Mouse (Mus musculus): ENCODE data around the gene Echdc3. TPM values are rescaled to one million over a fixed set of nuclear protein-coding genes. Genes with fewer than 3 reads are reported as not detected.

Gene Echdc3
- polyA plus RNA-seq, 1 experiment from 2014 or later = 7.0 TPM

DNA sequence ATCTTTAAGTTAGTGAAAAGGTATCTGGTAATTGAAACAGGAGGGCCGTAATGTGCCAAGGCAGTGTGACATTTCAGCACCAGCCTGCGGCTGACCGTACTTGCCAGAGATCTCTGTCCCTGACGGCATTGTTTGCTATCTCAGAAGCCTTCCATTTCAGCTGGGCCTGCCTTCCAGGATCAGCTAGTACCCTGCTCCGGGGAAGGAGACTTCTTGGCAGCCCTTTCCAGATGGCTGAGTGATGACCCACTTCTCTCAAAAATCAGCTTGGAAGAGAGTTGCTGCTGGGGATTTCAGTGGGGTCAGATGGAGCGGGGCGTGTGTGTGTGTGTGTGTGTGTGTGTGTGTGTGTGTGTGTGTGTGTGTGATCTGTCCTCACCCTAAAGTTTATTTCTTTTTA is 65.9 kb downstream of the Echdc3 start:
- Histone ChIP-seq H3K9ac (ENCODE audit: low read depth, low read length) (no peak overlapping the region), H3K36me3 (ENCODE audit: control insufficient read depth, insufficient read depth, low read length) (no peaks in the 10 kb centered on the region), H3K4me1 (ENCODE audit: control insufficient read depth, insufficient read depth, low read length) (0 out of 2 replicates have a peak, but pooled peaks cover 2% of the 10 kb centered on the region), H3K27ac (ENCODE audit: low read depth, low read length) (no peak overlapping the region), H3K4me2 (replicated peaks; ENCODE audit: low read depth, low read length) (no peak overlapping the region), H3K9me3 (ENCODE audit: control insufficient read depth, low read length) (no peaks in the 10 kb centered on the region; the same call in 1 of the 2 replicates), H3K4me3 (ENCODE audit: low read length) (no peak overlapping the region), H3K27me3 (ENCODE audit: control insufficient read depth, insufficient read depth, low read length) (no peaks in the 10 kb centered on the region)
- WGBS = 69% methylated on average over 7 of the region's 7 CpGs
- no peak for ATAC-seq (ENCODE audit: low FRiP score, low TSS enrichment)

DNA sequence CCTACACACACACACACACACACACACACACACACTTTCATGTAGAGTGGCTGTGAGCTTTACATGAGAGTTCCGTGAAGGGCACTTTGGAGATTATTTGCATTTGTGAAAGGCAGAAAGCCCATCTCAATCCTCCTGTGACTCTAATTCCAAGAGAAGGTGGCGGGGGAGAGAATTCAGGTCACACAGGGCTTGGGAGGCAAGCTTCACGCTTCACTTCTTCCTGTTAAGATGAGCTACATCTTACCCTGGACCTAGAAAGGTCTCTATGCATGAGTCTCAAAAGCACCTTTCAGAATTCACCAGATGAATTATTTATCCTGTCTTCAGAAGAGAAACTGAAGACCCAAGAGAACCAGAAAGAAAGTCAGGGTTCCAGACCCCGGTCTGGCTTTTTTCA is 66.6 kb downstream of the Echdc3 start:
- Histone ChIP-seq H3K4me1 (ENCODE audit: control insufficient read depth, insufficient read depth, low read length) (0 out of 2 replicates have a peak, but pooled peaks cover 2% of the 10 kb centered on the region), H3K27ac (ENCODE audit: low read depth, low read length) (no peak overlapping the region), H3K4me3 (ENCODE audit: low read length) (no peak overlapping the region), H3K27me3 (ENCODE audit: control insufficient read depth, insufficient read depth, low read length) (no peaks in the 10 kb centered on the region), H3K9me3 (ENCODE audit: control insufficient read depth, low read length) (no peaks in the 10 kb centered on the region; the same call in 1 of the 2 replicates), H3K4me2 (replicated peaks; ENCODE audit: low read depth, low read length) (no peak overlapping the region), H3K9ac (ENCODE audit: low read depth, low read length) (no peak overlapping the region), H3K36me3 (ENCODE audit: control insufficient read depth, insufficient read depth, low read length) (no peaks in the 10 kb centered on the region)
- ATAC-seq (ENCODE audit: low FRiP score, low TSS enrichment) = peak; percentile 18; the same call in 1 of the 2 replicates
- 55% methylated on average over 4 of the region's 4 CpGs for WGBS

DNA sequence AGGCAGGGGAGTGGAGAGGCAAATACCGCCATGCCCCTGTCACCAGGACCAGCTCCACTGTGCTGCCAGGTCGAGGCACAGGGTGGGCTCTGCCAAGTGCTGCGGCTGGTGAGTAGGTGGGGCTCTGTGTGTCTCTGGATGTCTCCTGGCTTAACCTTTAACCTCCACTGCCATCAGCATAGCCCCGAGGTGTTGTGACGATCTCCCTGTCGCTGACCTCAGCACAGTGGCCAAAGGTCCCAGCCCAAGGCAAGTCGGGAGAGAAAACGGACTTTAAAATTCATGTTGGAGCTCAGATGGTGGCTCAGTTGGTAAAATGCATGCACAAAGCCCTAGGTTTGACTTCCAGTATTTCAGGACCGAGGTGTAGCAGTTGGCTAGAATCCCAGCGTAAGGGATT is 67.2 kb downstream of the Echdc3 start:
- 0 out of 2 replicates have a peak, but pooled peaks cover 2% of the 10 kb centered on the region for H3K4me1 ChIP-seq (ENCODE audit: control insufficient read depth, insufficient read depth, low read length)
- H3K9me3 ChIP-seq (ENCODE audit: control insufficient read depth, low read length) = no peaks in the 10 kb centered on the region; the same call in 1 of the 2 replicates
- H3K4me3 ChIP-seq (ENCODE audit: low read length) = no peak overlapping the region
- H3K27ac ChIP-seq (ENCODE audit: low read depth, low read length) = no peak overlapping the region
- H3K4me2 ChIP-seq (replicated peaks; ENCODE audit: low read depth, low read length) = no peak overlapping the region
- no peaks in the 10 kb centered on the region for H3K27me3 ChIP-seq (ENCODE audit: control insufficient read depth, insufficient read depth, low read length)
- no peak for ATAC-seq (ENCODE audit: low FRiP score, low TSS enrichment)
- no peak overlapping the region for H3K9ac ChIP-seq (ENCODE audit: low read depth, low read length)
- H3K36me3 ChIP-seq (ENCODE audit: control insufficient read depth, insufficient read depth, low read length) = no peaks in the 10 kb centered on the region
- 61% methylated on average over 10 of the region's 10 CpGs for WGBS

DNA sequence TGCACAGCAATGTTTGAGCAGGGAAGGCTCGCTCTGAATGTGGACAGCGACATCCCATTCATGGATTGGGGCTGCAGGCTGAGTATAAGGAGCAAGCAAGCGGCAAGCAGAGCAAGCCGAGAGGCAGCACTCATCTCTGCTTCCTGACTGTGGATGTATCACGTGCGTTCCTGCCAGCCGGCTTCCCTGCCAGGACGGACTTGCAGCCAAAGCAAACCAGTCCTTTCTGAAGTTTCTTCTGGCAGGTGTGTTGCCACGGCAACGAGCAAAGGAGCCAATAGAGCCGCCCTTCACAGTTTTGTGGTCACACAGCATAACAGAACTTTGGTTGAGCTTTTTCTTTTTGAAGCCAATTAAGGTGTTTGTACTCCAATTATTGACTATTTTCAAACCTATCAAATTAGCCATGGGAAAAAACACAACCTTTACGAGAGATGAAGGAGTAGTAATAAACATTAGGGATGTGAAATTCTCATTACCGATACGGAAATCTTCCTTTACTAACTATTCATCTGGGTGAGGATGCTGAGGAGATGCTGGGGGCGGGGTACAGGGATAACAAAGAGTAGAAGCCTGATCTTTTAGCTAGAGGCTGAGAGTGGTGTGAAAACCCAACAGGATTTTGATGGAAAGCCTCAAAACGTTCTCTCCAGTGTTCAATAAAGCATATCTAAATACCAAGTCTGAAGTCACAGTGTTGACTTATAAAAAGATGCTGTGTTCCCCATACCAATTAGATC is 69.7 kb downstream of the Echdc3 start:
- no peaks in the 10 kb centered on the region for H3K27me3 ChIP-seq (ENCODE audit: control insufficient read depth, insufficient read depth, low read length)
- H3K4me3 ChIP-seq (ENCODE audit: low read length) = no peak overlapping the region
- H3K36me3 ChIP-seq (ENCODE audit: control insufficient read depth, insufficient read depth, low read length) = no peaks in the 10 kb centered on the region
- whole genome bisulfite sequencing = 78% methylated on average over 16 of the region's 16 CpGs
- no peak for ATAC-seq (ENCODE audit: low FRiP score, low TSS enrichment)
- H3K4me2 ChIP-seq (replicated peaks; ENCODE audit: low read depth, low read length) = no peak overlapping the region
- H3K27ac ChIP-seq (ENCODE audit: low read depth, low read length) = no peak overlapping the region
- H3K9me3 ChIP-seq (ENCODE audit: control insufficient read depth, low read length) = no peaks in the 10 kb centered on the region; the same call in 1 of the 2 replicates
- H3K9ac ChIP-seq (ENCODE audit: low read depth, low read length) = no peak overlapping the region
- H3K4me1 ChIP-seq (ENCODE audit: control insufficient read depth, insufficient read depth, low read length) = 0 out of 2 replicates have a peak, but pooled peaks cover 2% of the 10 kb centered on the region

DNA sequence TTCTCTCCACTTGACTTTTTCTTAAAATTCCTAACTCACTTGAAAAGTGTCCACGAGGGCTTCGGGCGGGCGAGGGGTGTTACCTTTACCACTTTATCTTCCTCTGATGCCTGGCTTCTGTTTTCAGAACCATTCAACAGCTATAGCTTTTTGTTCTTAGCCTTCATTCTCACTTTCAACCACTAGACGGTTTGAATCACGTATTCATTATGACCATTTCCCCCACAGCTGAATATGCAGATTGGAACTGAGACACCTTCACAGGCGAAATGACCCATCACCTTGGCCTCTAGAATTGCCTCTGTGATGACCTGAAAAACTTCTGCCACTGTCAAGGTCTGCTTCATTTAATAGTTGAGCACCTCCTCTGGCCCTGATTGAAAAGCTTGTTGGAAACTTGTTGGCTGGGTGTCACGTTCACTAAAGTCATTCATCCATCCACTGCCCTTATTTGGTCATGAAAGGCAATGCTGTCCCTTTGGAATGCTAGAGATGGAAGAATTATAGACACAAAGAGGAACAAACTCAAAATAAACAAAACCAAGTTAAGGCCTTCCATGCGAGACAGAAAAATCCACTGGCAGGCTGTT is 72.2 kb downstream of the Echdc3 start:
- Histone ChIP-seq H3K9ac (ENCODE audit: low read depth, low read length) (no peak overlapping the region), H3K4me3 (ENCODE audit: low read length) (no peak overlapping the region), H3K27ac (ENCODE audit: low read depth, low read length) (no peak overlapping the region; the same call in 1 of the 2 replicates), H3K36me3 (ENCODE audit: control insufficient read depth, insufficient read depth, low read length) (no peaks in the 10 kb centered on the region), H3K27me3 (ENCODE audit: control insufficient read depth, insufficient read depth, low read length) (no peaks in the 10 kb centered on the region), H3K9me3 (ENCODE audit: control insufficient read depth, low read length) (no peaks in the 10 kb centered on the region; the same call in 1 of the 2 replicates), H3K4me1 (ENCODE audit: control insufficient read depth, insufficient read depth, low read length) (no peaks in the 10 kb centered on the region), H3K4me2 (replicated peaks; ENCODE audit: low read depth, low read length) (no peak overlapping the region)
- peak; percentile 84 for ATAC-seq (ENCODE audit: low FRiP score, low TSS enrichment)
- WGBS = 51% methylated on average over 9 of the region's 9 CpGs

Other genes with a start within 250 kb of the Echdc3 start
- gene Proser2, start 82.8 kb downstream of the Echdc3 start, polyA plus RNA-seq (2014; fragmentation: Nextera tagmentation; extraction: Ambion mirVana) = 10.5 and 11.3 TPM in 2 replicates
- 5.6 and 15.9 TPM in 2 replicates for gene Usp6nl, start 109.6 kb upstream of the Echdc3 start, polyA plus RNA-seq (2014; fragmentation: Nextera tagmentation; extraction: Ambion mirVana)

All from kidney, embryonic 14.5 days (tissue).